Mouse (Mus musculus): ENCODE measurements around the gene Slc2a9. TPM values are rescaled to one million over a fixed set of nuclear protein-coding genes. Genes with fewer than 3 reads are reported as not detected.
A peak's percentile ranks its signal among the peaks of the same experiment; 100 is the strongest.

Slc2a9 gene
- polyA plus RNA-seq, 1 experiment from 2014 or later = 0.64 TPM

- no peaks in the 10 kb centered on the region for H3K27me3 ChIP-seq
- no peaks in the 10 kb centered on the region for H3K36me3 ChIP-seq
- H3K4me2 ChIP-seq = no peak overlapping the region
- H3K4me1 ChIP-seq (replicated peaks) = no peaks in the 10 kb centered on the region
- 82% methylated on average over 3 of the region's 3 CpGs for WGBS
- no peak overlapping the region for H3K9ac ChIP-seq
- no peak for ATAC-seq (ENCODE audit: low read depth)
- no peaks in the 10 kb centered on the region for H3K9me3 ChIP-seq
- no peak overlapping the region for H3K27ac ChIP-seq (replicated peaks)
- H3K4me3 ChIP-seq = no peak overlapping the region
These were observed 146.0 kb downstream of the Slc2a9 start for GRCm38 (mm10) chr5:38356927-38357326.

DNA sequence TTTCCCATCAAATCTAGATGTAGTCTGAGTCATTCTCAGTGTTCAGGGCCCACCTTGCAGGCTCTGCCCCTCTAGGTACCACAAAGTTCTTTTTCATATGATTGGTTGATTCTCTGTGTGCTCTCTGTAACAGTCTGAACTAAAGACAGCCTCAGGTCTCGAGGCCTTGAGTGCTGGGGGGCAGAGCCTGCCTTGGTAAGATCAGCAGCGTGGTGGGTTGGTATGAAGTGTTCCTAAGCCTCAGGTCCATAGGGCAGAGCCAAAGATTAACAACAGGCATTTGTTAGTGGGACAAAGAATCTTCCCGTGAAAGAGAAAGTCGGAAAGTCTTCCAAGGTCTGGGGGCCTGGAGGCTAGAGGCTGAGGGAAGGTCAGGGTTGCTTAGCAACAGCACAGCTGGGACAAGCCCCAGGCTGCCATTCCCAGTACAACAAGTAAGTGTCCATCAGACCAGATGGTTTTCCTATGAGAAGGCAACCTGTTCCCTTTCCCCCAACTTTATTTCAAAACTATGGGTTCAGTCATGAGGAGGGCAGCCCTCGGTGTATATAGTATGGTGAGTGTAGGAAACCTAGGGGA is 152.5 kb downstream of the Slc2a9 start:
- no peak; the same call in 1 of the 2 replicates for ATAC-seq (ENCODE audit: low read depth)

GRCm38 (mm10) chr5:38346646-38347432 is 156.1 kb downstream of the Slc2a9 start:
- H3K27ac ChIP-seq (replicated peaks) = no peak overlapping the region
- H3K4me1 ChIP-seq (replicated peaks) = peaks cover 9% of the 10 kb centered on the region
- no peaks in the 10 kb centered on the region for H3K36me3 ChIP-seq
- 40% methylated on average over 10 of the region's 10 CpGs for WGBS
- no peak overlapping the region for H3K4me2 ChIP-seq
- no peak overlapping the region for H3K9ac ChIP-seq
- peaks cover 3% of the 10 kb centered on the region; the same call in 1 of the 2 replicates for H3K27me3 ChIP-seq
- H3K4me3 ChIP-seq = no peak overlapping the region
- ATAC-seq (ENCODE audit: low read depth) = no peak
- no peaks in the 10 kb centered on the region for H3K9me3 ChIP-seq

More for the DNA sequence above, 152.5 kb downstream of the Slc2a9 start:
- H3K27ac ChIP-seq (replicated peaks) = no peak overlapping the region
- H3K4me1 ChIP-seq (replicated peaks) = peaks cover 9% of the 10 kb centered on the region
- 21% methylated on average over 5 of the region's 5 CpGs for WGBS
- H3K9me3 ChIP-seq = no peaks in the 10 kb centered on the region
- no peaks in the 10 kb centered on the region for H3K36me3 ChIP-seq
- peaks cover 3% of the 10 kb centered on the region; the same call in 1 of the 2 replicates for H3K27me3 ChIP-seq
- H3K9ac ChIP-seq = no peak overlapping the region
- H3K4me2 ChIP-seq = no peak overlapping the region
- no peak overlapping the region for H3K4me3 ChIP-seq

DNA sequence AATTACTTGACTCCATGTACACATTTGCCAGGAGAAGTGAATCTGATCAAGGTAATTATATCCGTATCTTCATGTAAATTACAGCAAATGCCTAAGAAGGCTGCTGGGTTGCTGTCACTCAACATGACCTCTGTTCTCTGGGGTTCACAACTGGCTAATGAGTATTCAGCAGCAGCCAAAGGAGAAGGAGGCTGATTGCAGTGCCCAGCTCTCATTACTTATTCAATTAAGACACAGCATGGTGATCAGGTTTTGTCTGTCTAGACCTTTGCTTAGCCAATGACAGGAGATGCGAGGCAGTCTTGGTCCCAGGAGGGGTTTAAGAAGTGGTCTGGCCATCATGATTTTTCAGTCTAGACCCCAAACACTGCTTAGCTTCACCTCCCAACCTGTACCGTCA is 159.8 kb downstream of the Slc2a9 start:
- H3K9me3 ChIP-seq = no peaks in the 10 kb centered on the region
- no peak overlapping the region for H3K9ac ChIP-seq
- WGBS = 82% methylated on average over 3 of the region's 3 CpGs
- no peak for ATAC-seq (ENCODE audit: low read depth)
- no peak overlapping the region for H3K27ac ChIP-seq (replicated peaks)
- H3K4me2 ChIP-seq = no peak overlapping the region
- peaks cover 3% of the 10 kb centered on the region; the same call in 1 of the 2 replicates for H3K27me3 ChIP-seq
- no peaks in the 10 kb centered on the region for H3K4me1 ChIP-seq (replicated peaks)
- no peaks in the 10 kb centered on the region for H3K36me3 ChIP-seq
- no peak overlapping the region for H3K4me3 ChIP-seq

DNA sequence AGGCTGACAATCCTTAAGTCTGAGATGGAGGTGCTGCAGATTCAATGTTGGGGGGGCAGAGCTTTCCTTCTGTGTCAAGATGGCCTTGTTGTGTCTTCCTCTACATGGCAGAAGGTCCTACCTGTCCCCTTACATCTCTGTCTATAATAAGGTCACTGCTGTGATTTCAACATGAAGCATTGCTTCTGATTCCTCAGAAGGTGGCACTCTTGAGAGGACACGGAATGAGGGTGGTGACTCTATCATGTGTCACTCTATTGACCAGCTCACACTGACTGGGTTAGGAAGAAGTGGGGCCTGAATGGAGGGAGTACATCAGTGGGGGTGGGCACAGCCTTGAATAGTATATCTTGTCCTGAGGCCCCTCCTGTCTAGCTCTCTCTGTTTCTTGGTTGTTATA is 168.4 kb downstream of the Slc2a9 start:
- Histone ChIP-seq H3K4me2 (no peak overlapping the region), H3K27ac (replicated peaks) (no peak overlapping the region), H3K27me3 (no peaks in the 10 kb centered on the region), H3K36me3 (no peaks in the 10 kb centered on the region), H3K9ac (no peak overlapping the region), H3K4me3 (no peak overlapping the region), H3K9me3 (no peaks in the 10 kb centered on the region), H3K4me1 (replicated peaks) (no peaks in the 10 kb centered on the region)
- ATAC-seq (ENCODE audit: low read depth) = no peak
- WGBS = 49% methylated on average over 1 of the region's 1 CpGs

DNA sequence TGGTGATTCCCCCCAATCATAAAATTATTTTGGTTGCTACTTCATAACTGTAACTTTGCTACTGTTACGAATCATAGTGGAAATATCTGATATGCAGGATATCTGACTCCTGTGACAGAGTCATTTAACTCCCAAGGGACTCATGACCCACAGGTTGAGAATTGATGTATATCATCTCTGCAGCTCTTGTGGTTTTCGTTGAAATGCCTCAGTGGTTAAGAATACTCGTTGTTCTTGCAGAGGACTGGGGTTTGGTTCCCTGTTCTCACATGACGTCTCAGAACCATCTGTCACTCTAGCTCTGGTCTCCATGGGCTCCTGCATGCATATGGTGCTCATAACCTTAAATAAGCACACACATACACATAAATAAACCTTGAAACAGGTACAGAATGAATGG is 169.6 kb downstream of the Slc2a9 start:
- Histone ChIP-seq H3K27ac (replicated peaks) (no peak overlapping the region), H3K9me3 (0 out of 2 replicates have a peak, but pooled peaks cover 5% of the 10 kb centered on the region), H3K4me2 (no peak overlapping the region), H3K27me3 (no peaks in the 10 kb centered on the region), H3K36me3 (no peaks in the 10 kb centered on the region), H3K9ac (no peak overlapping the region), H3K4me1 (replicated peaks) (no peaks in the 10 kb centered on the region), H3K4me3 (no peak overlapping the region)
- 73% methylated on average over 4 of the region's 4 CpGs for WGBS
- no peak for ATAC-seq (ENCODE audit: low read depth)

- H3K4me3 ChIP-seq = peak within 1 kb of the TSS; percentile 47
- no peak within 1 kb of the TSS for H3K27ac ChIP-seq (replicated peaks)
- H3K4me1 ChIP-seq (replicated peaks) = peaks cover 10% of the 10 kb centered on the region
- H3K4me2 ChIP-seq = peak within 1 kb of the TSS; percentile 77
- H3K36me3 ChIP-seq = no peaks in the 10 kb centered on the region
- H3K9ac ChIP-seq = peak within 1 kb of the TSS; percentile 61
- peaks cover 45% of the 10 kb centered on the region for H3K27me3 ChIP-seq
- 3% methylated on average over 64 of the region's 67 CpGs for WGBS
- H3K9me3 ChIP-seq = no peaks in the 10 kb centered on the region
- peak; percentile 65; the same call in 1 of the 2 replicates for ATAC-seq (ENCODE audit: low read depth)
These were observed 183.8 kb downstream of the Slc2a9 start, which contains the start of gene Drd5 for GRCm38 (mm10) chr5:38318966-38319786. Drd5 (plus strand) TSS chr5:38319367.

- no peak for ATAC-seq (ENCODE audit: low read depth)
- Histone ChIP-seq H3K9ac (no peak overlapping the region), H3K4me1 (replicated peaks) (no peaks in the 10 kb centered on the region), H3K36me3 (no peaks in the 10 kb centered on the region), H3K27ac (replicated peaks) (no peak overlapping the region), H3K9me3 (no peaks in the 10 kb centered on the region), H3K4me3 (no peak overlapping the region), H3K4me2 (no peak overlapping the region), H3K27me3 (peaks cover 10% of the 10 kb centered on the region)
- WGBS = 76% methylated on average over 3 of the region's 3 CpGs
These were observed 193.1 kb downstream of the Slc2a9 start for GRCm38 (mm10) chr5:38309795-38310194.

DNA sequence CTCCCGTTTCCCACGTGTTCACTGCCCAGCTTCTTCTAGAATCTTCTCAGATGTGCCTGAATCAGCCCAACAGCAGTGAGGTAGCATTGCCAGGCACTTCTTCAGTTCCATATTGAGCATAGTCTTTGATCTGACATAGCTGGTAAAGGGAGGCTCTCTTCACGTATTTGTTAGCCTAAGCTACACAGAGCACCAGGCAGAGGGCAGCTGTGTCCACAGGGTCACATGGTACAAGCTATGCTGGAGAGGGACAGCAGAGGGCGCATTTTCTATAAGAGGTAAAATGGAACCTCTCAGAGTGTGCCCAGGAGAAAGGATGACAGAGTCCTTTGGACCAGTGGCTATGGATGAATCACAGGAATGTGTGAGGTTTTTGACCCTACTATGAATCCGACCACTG is 194.1 kb downstream of the Slc2a9 start:
- Histone ChIP-seq H3K4me2 (no peak overlapping the region), H3K4me3 (no peak overlapping the region), H3K27me3 (peaks cover 10% of the 10 kb centered on the region), H3K27ac (replicated peaks) (no peak overlapping the region), H3K4me1 (replicated peaks) (no peaks in the 10 kb centered on the region), H3K9me3 (no peaks in the 10 kb centered on the region), H3K9ac (no peak overlapping the region), H3K36me3 (no peaks in the 10 kb centered on the region)
- WGBS = 50% methylated on average over 5 of the region's 5 CpGs
- no peak for ATAC-seq (ENCODE audit: low read depth)

GRCm38 (mm10) chr5:38307255-38308101 is 195.5 kb downstream of the Slc2a9 start:
- H3K9ac ChIP-seq = peak overlapping the region; percentile 62

DNA sequence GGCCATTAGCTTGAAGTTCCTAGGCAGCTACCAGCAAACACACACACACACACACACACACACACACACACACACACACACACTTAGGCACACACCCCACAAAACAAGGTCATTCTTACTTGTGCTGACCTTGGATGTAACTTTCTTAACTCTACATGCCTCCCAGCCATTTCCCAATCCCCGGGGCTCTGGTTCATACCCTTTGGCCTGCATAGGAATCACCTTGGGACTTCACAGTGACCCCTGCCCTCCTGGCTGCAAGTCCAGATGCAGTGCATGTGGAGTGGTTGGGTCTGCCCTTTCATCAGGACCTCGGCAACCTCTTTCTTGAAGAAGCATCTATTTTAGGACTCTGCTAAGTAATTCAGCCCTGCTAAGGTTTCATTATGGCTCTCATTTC is 197.7 kb downstream of the Slc2a9 start:
- no peaks in the 10 kb centered on the region for H3K4me1 ChIP-seq (replicated peaks)
- ATAC-seq (ENCODE audit: low read depth) = no peak
- no peak overlapping the region for H3K4me2 ChIP-seq
- peaks cover 10% of the 10 kb centered on the region for H3K27me3 ChIP-seq
- no peak overlapping the region for H3K4me3 ChIP-seq
- H3K27ac ChIP-seq (replicated peaks) = no peak overlapping the region
- H3K36me3 ChIP-seq = no peaks in the 10 kb centered on the region
- H3K9ac ChIP-seq = no peak overlapping the region
- WGBS = 85% methylated on average over 2 of the region's 2 CpGs
- H3K9me3 ChIP-seq = no peaks in the 10 kb centered on the region

More at GRCm38 (mm10) chr5:38307255-38308101, 195.5 kb downstream of the Slc2a9 start:
- Histone ChIP-seq H3K4me1 (replicated peaks) (no peaks in the 10 kb centered on the region), H3K9me3 (no peaks in the 10 kb centered on the region), H3K27me3 (peaks cover 10% of the 10 kb centered on the region), H3K27ac (replicated peaks) (no peak overlapping the region), H3K36me3 (no peaks in the 10 kb centered on the region), H3K4me2 (peak overlapping the region; percentile 64), H3K4me3 (peak overlapping the region; percentile 42)
- 10% methylated on average over 26 of the region's 26 CpGs for WGBS
- peak; percentile 90 for ATAC-seq (ENCODE audit: low read depth)
